Mouse (Mus musculus) right cerebral cortex, postnatal 36 days (tissue): ENCODE measurements at regions not wholly inside any gene's neighbourhood (a gene's known extent, or its start where the extent isn't known, plus 50 kb on each side); places are given as distances from the start of the nearest gene placed in this dataset.
A peak's percentile ranks its signal among the peaks of the same experiment; 100 is the strongest.

Experiments
- DNase-seq, 2 experiments: peaks; one replicate each; pipeline ENCODE4 v3.0.0; 2022; ENCODE audit warnings: low spot score in 2 of 2, mixed read lengths in 1 of 2

GRCm38 (mm10) chrX:147616374-147616773 is 62.5 kb upstream of the Lrch2 start:
- no peak for DNase-seq

- DNase-seq: peak; percentile 4 to 6
Observed at GRCm38 (mm10) chrX:147608660-147609059, 54.8 kb upstream of the Lrch2 start.
